Mouse (Mus musculus) stomach, embryonic 15.5 days (tissue): ENCODE results near the gene Pdilt. TPM values are rescaled to one million over a fixed set of nuclear protein-coding genes. Genes with fewer than 3 reads are reported as not detected.

Source experiments
- ATAC-seq: fragments of 200-750 bp; cut with Nextera tagmentation; 2 replicates; pipeline ENCODE4 v1.8.0; 2017; ENCODE audit warnings: low read depth, moderate number of reproducible peaks, moderate TSS enrichment; ENCODE audit not compliant: insufficient read depth, low FRiP score
- H3K27ac ChIP-seq: fragments of 300-500 bp; sonication (generic); 2 replicates; pipeline ENCODE4 v1.5.1; 2015; ENCODE audit warnings: mild to moderate bottlenecking, inconsistent platforms
- H3K27me3 ChIP-seq: fragments of 300-500 bp; sonication (generic); replicated peaks from 2 replicates; pipeline ENCODE4 v1.6.1; 2015; ENCODE audit warnings: inconsistent platforms
- H3K36me3 ChIP-seq: fragments of 300-500 bp; sonication (generic); 2 replicates; pipeline ENCODE4 v1.6.1; 2015; ENCODE audit warnings: inconsistent platforms
- H3K4me1 ChIP-seq: fragments of 300-500 bp; sonication (generic); 2 replicates; pipeline ENCODE4 v1.6.1; 2015; ENCODE audit warnings: inconsistent platforms
- H3K4me2 ChIP-seq: fragments of 300-500 bp; sonication (generic); 2 replicates; pipeline ENCODE4 v1.6.1; 2015; ENCODE audit warnings: mild to moderate bottlenecking, inconsistent platforms
- H3K4me3 ChIP-seq: fragments of 300-500 bp; sonication (generic); replicated peaks from 2 replicates; pipeline ENCODE4 v1.5.1; 2015; ENCODE audit warnings: inconsistent platforms
- H3K9ac ChIP-seq: fragments of 300-500 bp; sonication (generic); 2 replicates; pipeline ENCODE4 v1.6.1; 2015; ENCODE audit warnings: inconsistent platforms
- H3K9me3 ChIP-seq: fragments of 300-500 bp; sonication (generic); 2 replicates; pipeline ENCODE4 v1.6.1; 2016; ENCODE audit warnings: inconsistent platforms
- WGBS: fragments of 180-500 bp; shearing (Covaris S2); methylation state at CpG from one replicate; pipeline ENCODE4 v1.1.7; 2015; 5-methylcytosine and 5-hydroxymethylcytosine counted together
- polyA plus RNA-seq: library from polyadenylated mRNA; unstranded; fragments of >200 nt; fragmentation: Nextera tagmentation; extraction: Ambion mirVana; gene quantifications from 2 replicates; pipeline ENCODE4 v1.2.1, GENCODE M21; 2015

The Pdilt gene
- polyA plus RNA-seq, 1 experiment from 2014 or later: not detected

DNA sequence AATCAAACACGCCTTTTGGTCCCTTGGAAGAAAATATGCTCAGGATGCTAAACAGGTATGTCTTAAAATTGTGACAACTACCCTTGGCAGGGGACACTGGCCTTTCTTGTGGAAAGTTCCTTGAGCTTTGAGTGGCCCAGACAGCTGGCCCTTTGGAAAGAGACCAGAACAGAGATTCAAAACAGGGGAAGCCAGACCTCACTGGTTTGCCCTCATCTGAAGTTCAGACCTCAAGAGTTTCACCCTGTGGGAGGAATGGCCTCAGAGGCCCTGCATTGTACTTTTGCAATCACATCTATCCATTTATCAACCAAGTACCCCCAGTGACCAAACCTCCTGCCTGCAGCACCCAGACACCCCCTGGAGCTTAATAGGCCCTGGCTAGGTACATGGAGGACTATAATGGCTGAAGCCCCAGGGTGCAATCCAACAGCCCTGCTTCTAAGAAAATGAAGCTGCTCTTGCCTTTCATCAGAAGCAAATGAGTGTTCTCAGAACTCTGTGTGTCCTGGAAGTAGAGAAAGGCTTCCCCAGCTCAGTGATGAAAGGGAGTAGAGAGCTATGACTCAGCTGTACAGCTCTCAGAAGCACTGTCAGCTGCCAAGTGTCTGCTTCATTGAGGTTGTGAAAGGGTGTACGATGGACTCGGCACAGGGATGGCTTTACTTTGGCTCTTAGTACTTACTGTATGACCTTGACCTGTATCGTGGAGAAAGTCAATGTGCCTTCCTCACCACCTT is 33.1 kb downstream of the Pdilt start:
- H3K27me3 ChIP-seq: no peaks in the 10 kb centered on the region
- no peak overlapping the region for H3K27ac ChIP-seq
- WGBS: 80% methylated on average over 4 of the region's 4 CpGs
- H3K9ac ChIP-seq: no peak overlapping the region
- H3K4me1 ChIP-seq: no peaks in the 10 kb centered on the region
- H3K4me3 ChIP-seq: no peak overlapping the region
- H3K36me3 ChIP-seq: no peaks in the 10 kb centered on the region
- no peaks in the 10 kb centered on the region for H3K9me3 ChIP-seq
- no peak overlapping the region for H3K4me2 ChIP-seq
- ATAC-seq: no peak

DNA sequence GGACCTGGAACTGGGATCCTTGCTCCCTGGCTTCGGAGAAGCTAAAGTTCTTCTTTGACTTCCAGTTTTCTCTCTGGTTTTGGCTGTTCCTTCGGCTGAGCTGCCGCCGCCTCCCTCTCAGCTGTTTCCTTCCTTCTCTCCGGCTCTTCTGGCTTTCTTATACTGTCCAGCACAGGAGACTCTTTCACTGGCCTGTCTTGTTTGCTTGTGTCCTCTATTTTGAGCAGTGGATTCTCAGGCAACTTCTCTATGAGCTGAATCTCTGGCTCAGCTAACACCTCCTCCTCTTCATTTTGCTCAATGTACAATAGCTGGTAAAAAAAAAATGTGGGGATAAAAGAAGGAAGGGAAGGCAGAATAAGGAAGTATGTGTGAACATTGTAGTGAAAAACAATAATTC is 36.6 kb downstream of the Pdilt start:
- Histone ChIP-seq H3K27ac (no peak overlapping the region), H3K4me1 (no peaks in the 10 kb centered on the region), H3K9me3 (no peaks in the 10 kb centered on the region), H3K4me3 (no peak overlapping the region), H3K27me3 (no peaks in the 10 kb centered on the region), H3K9ac (no peak overlapping the region), H3K36me3 (no peaks in the 10 kb centered on the region), H3K4me2 (no peak overlapping the region)
- ATAC-seq: no peak
- WGBS: 88% methylated on average over 5 of the region's 5 CpGs

DNA sequence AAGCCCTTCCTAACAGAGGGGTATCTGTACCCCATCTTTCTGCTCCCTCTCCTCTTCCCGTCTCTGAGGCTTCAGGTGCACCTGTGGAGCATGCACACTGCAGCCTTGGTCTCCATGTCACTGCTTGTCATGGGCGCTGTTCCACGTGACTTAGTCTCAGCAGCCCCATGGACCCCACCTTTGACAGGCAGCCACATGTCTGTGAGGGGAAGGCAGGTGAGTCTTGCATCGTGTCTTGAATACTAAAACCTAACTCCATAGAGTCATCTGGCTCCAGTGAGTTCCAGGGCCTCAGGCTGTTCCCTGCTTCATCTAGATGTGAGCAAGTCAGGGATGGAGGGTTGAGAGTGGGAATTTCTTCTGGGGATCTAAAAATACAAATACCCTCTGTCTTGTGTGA is 39.1 kb downstream of the Pdilt start:
- Histone ChIP-seq H3K9ac (no peak overlapping the region), H3K27me3 (no peaks in the 10 kb centered on the region), H3K4me3 (no peak overlapping the region), H3K27ac (no peak overlapping the region), H3K36me3 (no peaks in the 10 kb centered on the region), H3K4me1 (no peaks in the 10 kb centered on the region), H3K9me3 (no peaks in the 10 kb centered on the region), H3K4me2 (no peak overlapping the region)
- 82% methylated on average over 4 of the region's 4 CpGs for WGBS
- ATAC-seq: no peak

DNA sequence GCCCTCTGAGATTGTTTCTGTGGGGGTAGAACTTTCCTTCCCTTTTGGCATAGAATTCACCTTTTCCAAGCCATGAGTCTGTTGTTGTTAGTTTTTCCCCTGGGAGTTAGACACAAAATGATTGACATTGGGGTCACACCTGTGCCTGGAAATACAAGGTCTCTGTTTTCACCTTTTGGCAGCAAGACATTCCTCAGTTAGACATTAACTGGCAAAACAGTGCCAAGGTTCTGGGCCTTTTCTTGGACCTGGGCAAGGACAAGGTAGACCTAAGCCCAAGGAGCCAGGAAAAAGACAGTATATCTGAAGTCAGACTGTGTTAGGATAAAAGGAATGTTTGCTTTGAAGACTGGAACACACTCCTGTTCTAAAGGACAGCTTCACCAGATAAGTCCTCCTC is 44.0 kb downstream of the Pdilt start, which contains the start of gene Umod:
Gene Umod, minus strand, starts transcription at position 27 of the 400 bp plus-strand sequence.
- Histone ChIP-seq H3K27me3 (no peaks in the 10 kb centered on the region), H3K27ac (no peak within 1 kb of the TSS), H3K4me1 (no peaks in the 10 kb centered on the region), H3K9ac (no peak within 1 kb of the TSS), H3K4me3 (no peak within 1 kb of the TSS), H3K9me3 (no peaks in the 10 kb centered on the region), H3K36me3 (no peaks in the 10 kb centered on the region), H3K4me2 (no peak within 1 kb of the TSS)
- no peak for ATAC-seq

DNA sequence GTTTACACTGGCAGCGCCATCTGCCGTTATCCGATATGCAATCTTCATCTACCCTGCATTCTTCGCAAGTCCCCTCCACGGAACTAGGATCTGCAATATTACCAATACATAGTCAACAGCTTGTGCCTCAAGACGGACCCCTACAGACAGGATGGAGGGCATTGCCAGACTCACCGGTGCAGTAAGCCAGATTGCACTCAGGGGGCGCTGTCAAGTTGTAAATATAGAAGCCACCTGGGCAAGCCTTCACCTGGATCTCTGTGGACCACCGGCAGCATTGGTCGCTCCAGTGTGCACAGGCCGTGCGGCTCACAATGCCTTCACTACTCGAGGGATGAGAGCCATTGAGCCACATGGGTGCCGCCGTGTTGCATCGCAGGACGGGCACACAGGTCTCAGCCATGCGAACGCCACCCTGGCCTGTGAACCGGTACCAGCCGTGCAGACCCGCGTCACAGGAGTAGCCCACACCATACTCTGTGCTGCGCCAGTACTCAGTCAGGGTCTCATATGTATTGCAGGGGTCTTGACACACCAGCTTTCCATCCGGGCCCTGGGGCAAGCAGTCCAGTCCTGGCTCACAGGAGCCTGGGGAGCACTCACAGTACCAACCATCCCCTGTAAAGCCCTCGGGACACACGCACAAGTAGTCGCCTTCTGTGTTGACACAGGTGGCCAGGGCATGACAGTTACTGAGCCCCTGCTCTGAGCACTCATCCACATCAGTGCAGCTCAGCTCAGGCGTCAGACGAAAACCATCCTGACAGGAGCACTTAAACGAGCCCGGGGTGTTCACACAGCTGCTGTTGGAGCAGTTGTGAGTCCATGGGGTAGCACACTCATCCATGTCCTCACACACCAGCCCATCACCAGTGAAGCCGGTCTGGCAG is 46.5 kb downstream of the Pdilt start:
- H3K4me1 ChIP-seq: no peaks in the 10 kb centered on the region
- no peaks in the 10 kb centered on the region for H3K36me3 ChIP-seq
- H3K9me3 ChIP-seq: no peaks in the 10 kb centered on the region
- H3K27ac ChIP-seq: no peak overlapping the region
- H3K4me3 ChIP-seq: no peak overlapping the region
- H3K9ac ChIP-seq: no peak overlapping the region
- ATAC-seq: no peak
- no peak overlapping the region for H3K4me2 ChIP-seq
- 68% methylated on average over 33 of the region's 33 CpGs for WGBS
- H3K27me3 ChIP-seq: no peaks in the 10 kb centered on the region

DNA sequence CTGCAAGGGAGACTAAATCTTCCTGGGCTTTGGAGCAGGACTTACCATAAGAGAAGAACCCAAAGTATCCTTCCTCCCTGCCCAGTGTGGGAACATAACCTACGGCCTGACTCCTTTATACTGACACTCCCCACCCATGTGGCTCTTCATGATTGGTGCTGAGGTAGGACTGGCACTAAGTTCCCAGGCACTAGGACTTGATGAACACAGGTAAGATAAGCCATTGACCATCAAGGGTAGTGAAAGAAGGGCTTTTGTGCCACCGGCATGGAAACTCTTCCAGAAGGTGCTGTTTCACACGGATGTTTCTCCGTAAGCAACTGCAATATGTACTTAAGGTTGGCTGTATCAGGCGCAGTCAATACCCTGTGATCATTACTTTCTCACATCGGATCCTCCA is 64.1 kb downstream of the Pdilt start, which contains the start of gene Gp2:
Gene Gp2, minus strand, starts transcription at position 101 of the 400 bp plus-strand sequence.
- no peaks in the 10 kb centered on the region for H3K36me3 ChIP-seq
- 83% methylated on average over 6 of the region's 6 CpGs for WGBS
- no peak for ATAC-seq

DNA sequence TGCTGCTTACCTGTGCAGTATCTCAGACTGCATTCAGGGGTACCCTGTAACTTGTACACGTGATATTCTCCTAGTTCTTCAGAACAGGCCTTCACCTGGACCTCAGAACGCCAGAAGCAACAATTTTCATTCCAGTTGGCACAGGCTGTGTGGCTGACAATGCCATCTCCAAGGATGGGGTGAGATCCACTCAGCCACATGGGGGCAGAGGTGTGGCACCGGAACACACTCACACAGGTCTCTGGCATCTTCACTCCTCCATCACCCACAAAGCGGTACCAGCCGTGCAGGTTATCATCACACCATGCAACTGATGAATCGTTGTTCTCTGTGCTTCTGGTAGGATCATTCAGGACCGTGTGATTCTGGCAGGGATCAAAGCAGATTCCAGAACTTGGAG is 69.1 kb downstream of the Pdilt start:
- Histone ChIP-seq H3K27me3 (no peaks in the 10 kb centered on the region), H3K9me3 (no peaks in the 10 kb centered on the region), H3K36me3 (no peaks in the 10 kb centered on the region), H3K4me3 (no peak overlapping the region), H3K4me2 (no peak overlapping the region), H3K4me1 (no peaks in the 10 kb centered on the region), H3K27ac (no peak overlapping the region), H3K9ac (no peak overlapping the region)
- no peak for ATAC-seq
- 73% methylated on average over 7 of the region's 7 CpGs for WGBS

More for the DNA sequence above, 64.1 kb downstream of the Pdilt start, which contains the start of gene Gp2:
- H3K27me3 ChIP-seq: no peaks in the 10 kb centered on the region
- no peak within 1 kb of the TSS for H3K4me2 ChIP-seq
- H3K9me3 ChIP-seq: no peaks in the 10 kb centered on the region
- no peak within 1 kb of the TSS for H3K27ac ChIP-seq
- no peak within 1 kb of the TSS for H3K9ac ChIP-seq
- no peaks in the 10 kb centered on the region for H3K4me1 ChIP-seq
- H3K4me3 ChIP-seq: no peak within 1 kb of the TSS

DNA sequence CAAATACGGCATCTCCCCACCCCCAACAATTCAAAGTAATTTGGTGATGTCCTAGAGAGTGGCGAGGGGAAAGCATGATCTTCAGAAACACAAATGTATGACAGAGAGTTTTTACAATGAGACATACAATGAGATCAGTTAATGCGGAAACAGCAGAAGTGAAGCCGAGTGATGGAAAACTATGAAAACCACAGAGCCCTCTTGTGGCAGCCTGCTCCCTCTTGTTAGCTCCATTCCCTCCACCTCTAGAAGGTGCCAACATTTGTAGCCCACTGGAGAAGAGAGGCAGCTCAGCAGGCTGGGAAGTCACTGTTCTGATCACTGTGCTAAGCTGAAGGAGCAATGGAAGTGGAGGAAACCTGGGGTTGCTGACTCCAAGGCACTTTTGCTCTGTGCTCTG is 79.4 kb downstream of the Pdilt start:
- no peak overlapping the region for H3K4me2 ChIP-seq
- no peak overlapping the region for H3K9ac ChIP-seq
- no peaks in the 10 kb centered on the region for H3K4me1 ChIP-seq
- no peaks in the 10 kb centered on the region for H3K36me3 ChIP-seq
- no peak overlapping the region for H3K27ac ChIP-seq
- H3K27me3 ChIP-seq: no peaks in the 10 kb centered on the region
- H3K9me3 ChIP-seq: no peaks in the 10 kb centered on the region
- ATAC-seq: no peak
- WGBS: 54% methylated on average over 4 of the region's 4 CpGs
- no peak overlapping the region for H3K4me3 ChIP-seq

DNA sequence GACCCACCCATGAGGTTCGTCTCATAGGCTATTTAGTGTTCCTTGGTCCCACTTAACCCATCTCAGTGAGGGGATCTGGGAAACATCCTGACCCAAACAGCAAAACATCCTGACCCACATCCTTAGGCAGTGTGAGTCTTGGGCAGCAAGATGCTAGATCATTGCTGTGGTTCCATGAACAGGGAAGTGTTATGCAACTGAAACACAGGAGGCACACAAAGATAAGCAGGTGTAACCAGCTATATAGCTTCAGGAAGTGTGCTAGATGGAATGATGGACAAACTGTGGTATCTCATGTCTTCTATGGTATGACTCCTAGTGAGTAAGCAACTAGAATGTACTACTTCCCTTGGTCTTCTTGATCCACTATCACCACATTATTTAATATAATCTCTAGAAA is 81.4 kb downstream of the Pdilt start:
- no peak overlapping the region for H3K4me2 ChIP-seq
- H3K9ac ChIP-seq: no peak overlapping the region
- ATAC-seq: no peak
- H3K4me3 ChIP-seq: no peak overlapping the region
- no peaks in the 10 kb centered on the region for H3K36me3 ChIP-seq
- H3K9me3 ChIP-seq: no peaks in the 10 kb centered on the region
- no peaks in the 10 kb centered on the region for H3K4me1 ChIP-seq
- H3K27ac ChIP-seq: no peak overlapping the region
- H3K27me3 ChIP-seq: no peaks in the 10 kb centered on the region
- 69% methylated on average over 1 of the region's 1 CpGs for WGBS

Other genes starting within 250 kb of the Pdilt start
- 0.74 and 0.97 TPM in 2 replicates for gene Gp2, start 64.2 kb downstream of the Pdilt start, polyA plus RNA-seq
- not detected in 2 replicates for gene Umod, start 44.2 kb downstream of the Pdilt start, polyA plus RNA-seq
- gene Acsm5, start 4.0 kb downstream of the Pdilt start, polyA plus RNA-seq: 0.15 TPM in 1 of 2 replicates, not detected in the other
- not detected in 2 replicates for gene Acsm2, start 30.9 kb upstream of the Pdilt start, polyA plus RNA-seq
- gene Acsm1, start 83.5 kb upstream of the Pdilt start, polyA plus RNA-seq: 0.42 TPM in 1 of 2 replicates, not detected in the other
- not detected in 2 replicates for gene Acsm4, start 166.5 kb upstream of the Pdilt start, polyA plus RNA-seq
- 64.4 and 65.8 TPM in 2 replicates for gene Thumpd1, start 197.3 kb upstream of the Pdilt start, polyA plus RNA-seq
- 9.6 and 15.6 TPM in 2 replicates for gene Acsm3, start 237.4 kb upstream of the Pdilt start, polyA plus RNA-seq